Mouse (Mus musculus): Measurements from ENCODE around the gene Gas7. TPM values are rescaled to one million over a fixed set of nuclear protein-coding genes. Genes with fewer than 3 reads are reported as not detected.

The Gas7 gene
- polyA plus RNA-seq, 1 experiment = 3.0 TPM

DNA sequence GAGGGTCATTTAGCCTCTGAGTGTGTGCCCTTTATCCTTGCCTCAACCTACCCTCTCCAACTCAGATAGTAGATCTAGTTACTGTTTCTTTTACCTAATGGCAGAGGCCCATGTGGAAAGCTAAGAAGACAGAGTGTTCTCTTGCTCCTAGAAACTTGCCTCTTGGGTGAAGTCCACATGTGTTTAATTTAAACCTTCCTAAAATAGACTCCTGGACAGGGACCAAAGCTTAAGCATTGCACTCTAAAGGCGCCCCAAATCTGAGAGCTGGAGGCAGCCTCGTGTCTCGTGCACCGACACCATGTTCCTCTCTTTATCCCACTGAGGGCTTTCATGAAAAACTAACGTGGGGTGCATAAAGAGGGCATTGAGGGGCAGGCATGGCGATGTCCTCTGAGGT is 271.9 kb downstream of the Gas7 start:
- Histone ChIP-seq H3K9me3 (no peaks in the 10 kb centered on the region), H3K27me3 (replicated peaks) (peaks cover 12% of the 10 kb centered on the region), H3K4me3 (replicated peaks) (no peak overlapping the region), H3K4me1 (no peaks in the 10 kb centered on the region), H3K36me3 (replicated peaks; ENCODE audit: low read length) (no peaks in the 10 kb centered on the region)
- no peak for TF ChIP-seq GATA1 (IDR thresholded peaks at IDR 0.05; ENCODE audit: borderline replicate concordance, low read length)
- TF ChIP-seq FLI1 (IDR thresholded peaks at IDR 0.05; ENCODE audit: low read length) = no peak

- Histone ChIP-seq H3K4me1 (no peaks in the 10 kb centered on the region), H3K4me3 (replicated peaks) (no peak overlapping the region)
- TF ChIP-seq GATA1 (IDR thresholded peaks at IDR 0.05; ENCODE audit: borderline replicate concordance, low read length) (no peak), FLI1 (IDR thresholded peaks at IDR 0.05; ENCODE audit: low read length) (no peak)
These were observed 273.5 kb downstream of the Gas7 start for GRCm38 (mm10) chr11:67728726-67729125.

DNA sequence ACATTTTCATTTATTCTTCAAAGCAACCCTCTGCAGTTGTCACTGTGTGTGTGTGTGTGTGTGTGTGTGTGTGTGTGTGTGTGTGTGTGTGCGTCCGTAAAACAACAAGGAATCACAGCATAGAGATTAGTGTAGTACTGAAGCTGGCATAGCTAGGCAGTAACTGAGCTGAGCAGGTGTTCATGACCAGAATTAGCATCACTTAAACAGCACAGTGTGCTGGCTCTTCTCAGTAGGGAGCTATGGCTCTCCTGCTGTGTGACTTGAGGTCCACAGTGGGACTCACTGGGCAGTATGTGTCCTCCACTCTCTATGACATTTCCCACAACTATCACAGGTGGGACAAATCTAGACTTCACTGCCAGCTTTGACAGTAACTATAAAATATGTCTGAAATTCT is 275.8 kb downstream of the Gas7 start:
- H3K4me1 ChIP-seq = no peaks in the 10 kb centered on the region

More at GRCm38 (mm10) chr11:67728726-67729125, 273.5 kb downstream of the Gas7 start:
- no peaks in the 10 kb centered on the region for H3K36me3 ChIP-seq (replicated peaks; ENCODE audit: low read length)
- H3K27me3 ChIP-seq (replicated peaks) = peaks cover 15% of the 10 kb centered on the region
- H3K9me3 ChIP-seq = peaks cover 5% of the 10 kb centered on the region; the same call in 1 of the 2 replicates

DNA sequence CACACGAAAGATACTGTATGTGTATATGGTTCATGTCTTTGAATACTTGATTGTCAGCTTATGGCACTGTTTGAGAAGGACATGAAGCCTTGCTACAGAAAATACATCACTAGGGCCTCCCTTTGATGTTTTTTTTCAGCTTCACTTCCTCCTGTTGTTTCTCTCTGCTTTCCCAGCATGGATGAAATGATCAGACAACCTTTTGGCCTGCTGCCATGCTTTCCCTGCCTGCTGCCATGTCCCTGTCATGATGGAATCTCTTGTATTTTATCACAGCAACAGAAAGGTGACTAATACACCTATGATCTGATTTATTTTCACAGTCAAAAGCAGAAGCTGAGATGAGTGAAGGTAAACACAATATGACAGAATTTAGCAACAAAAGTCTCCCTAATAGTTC is 278.5 kb downstream of the Gas7 start:
- no peak overlapping the region for H3K4me3 ChIP-seq (replicated peaks)
- TF ChIP-seq FLI1 (IDR thresholded peaks at IDR 0.05; ENCODE audit: low read length) = no peak
- no peak for TF ChIP-seq GATA1 (IDR thresholded peaks at IDR 0.05; ENCODE audit: borderline replicate concordance, low read length)
- H3K9me3 ChIP-seq = peaks cover 9% of the 10 kb centered on the region; the same call in 1 of the 2 replicates
- H3K36me3 ChIP-seq (replicated peaks; ENCODE audit: low read length) = no peaks in the 10 kb centered on the region
- no peaks in the 10 kb centered on the region for H3K4me1 ChIP-seq
- peaks cover 8% of the 10 kb centered on the region for H3K27me3 ChIP-seq (replicated peaks)

More for the DNA sequence above, 275.8 kb downstream of the Gas7 start:
- H3K27me3 ChIP-seq (replicated peaks) = peaks cover 11% of the 10 kb centered on the region
- TF ChIP-seq FLI1 (IDR thresholded peaks at IDR 0.05; ENCODE audit: low read length) (no peak), GATA1 (IDR thresholded peaks at IDR 0.05; ENCODE audit: borderline replicate concordance, low read length) (no peak)
- H3K36me3 ChIP-seq (replicated peaks; ENCODE audit: low read length) = no peaks in the 10 kb centered on the region
- no peak overlapping the region for H3K4me3 ChIP-seq (replicated peaks)
- H3K9me3 ChIP-seq = peaks cover 9% of the 10 kb centered on the region; the same call in 1 of the 2 replicates

DNA sequence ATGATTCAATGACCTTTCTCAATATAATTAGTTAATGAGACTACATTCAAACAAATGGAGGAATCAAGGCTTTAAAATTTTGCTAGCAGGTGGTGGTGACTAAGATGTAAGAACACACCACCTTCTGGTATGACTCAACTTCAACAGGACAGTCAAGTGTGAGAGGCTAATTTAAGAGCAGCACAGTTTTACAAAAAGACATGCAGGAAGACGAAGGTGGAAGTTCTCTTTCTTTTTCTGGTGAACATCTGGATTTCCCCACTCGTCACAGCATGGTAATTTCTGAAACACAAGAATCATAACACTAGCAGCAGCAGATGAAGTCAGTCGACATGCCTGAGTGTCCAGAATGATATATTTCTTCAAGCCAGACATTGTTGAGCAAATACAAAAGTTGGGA is 279.4 kb downstream of the Gas7 start:
- Histone ChIP-seq H3K4me1 (no peaks in the 10 kb centered on the region), H3K36me3 (replicated peaks; ENCODE audit: low read length) (no peaks in the 10 kb centered on the region)
- TF ChIP-seq GATA1 (IDR thresholded peaks at IDR 0.05; ENCODE audit: borderline replicate concordance, low read length) (no peak), FLI1 (IDR thresholded peaks at IDR 0.05; ENCODE audit: low read length) (no peak)

GRCm38 (mm10) chr11:67738345-67738744 is 283.1 kb downstream of the Gas7 start:
- peaks cover 2% of the 10 kb centered on the region for H3K27me3 ChIP-seq (replicated peaks)
- peaks cover 6% of the 10 kb centered on the region; the same call in 1 of the 2 replicates for H3K9me3 ChIP-seq
- H3K4me1 ChIP-seq = no peaks in the 10 kb centered on the region
- no peaks in the 10 kb centered on the region for H3K36me3 ChIP-seq (replicated peaks; ENCODE audit: low read length)
- no peak for TF ChIP-seq FLI1 (IDR thresholded peaks at IDR 0.05; ENCODE audit: low read length)
- TF ChIP-seq GATA1 (IDR thresholded peaks at IDR 0.05; ENCODE audit: borderline replicate concordance, low read length) = no peak
- H3K4me3 ChIP-seq (replicated peaks) = no peak overlapping the region

More for the DNA sequence above, 279.4 kb downstream of the Gas7 start:
- Histone ChIP-seq H3K27me3 (replicated peaks) (peaks cover 5% of the 10 kb centered on the region), H3K4me3 (replicated peaks) (no peak overlapping the region), H3K9me3 (peaks cover 9% of the 10 kb centered on the region; the same call in 1 of the 2 replicates)

Other genes starting within 250 kb of the Gas7 start
- not detected in 2 replicates for gene Myh4, start 217.4 kb upstream of the Gas7 start, polyA plus RNA-seq (2012; ENCODE audit: insufficient read depth, low replicate concordance)
- gene Myh8, start 178.3 kb upstream of the Gas7 start, polyA plus RNA-seq (2012; ENCODE audit: insufficient read depth, low replicate concordance) = 0.54 TPM in 1 of 2 replicates, not detected in the other
- gene Myh13, start 133.8 kb upstream of the Gas7 start, polyA plus RNA-seq (2012; ENCODE audit: insufficient read depth, low replicate concordance) = not detected in 2 replicates
- not detected in 2 replicates for gene Rcvrn, start 239.9 kb downstream of the Gas7 start, polyA plus RNA-seq (2012; ENCODE audit: insufficient read depth, low replicate concordance)

Data from megakaryocyte, embryonic 14.5 days (primary cell).